Mouse (Mus musculus): ENCODE measurements around the gene Fgfr4. TPM values are rescaled to one million over a fixed set of nuclear protein-coding genes. Genes with fewer than 3 reads are reported as not detected.

The Fgfr4 gene
- polyA plus RNA-seq (2016; fragmentation: Nextera tagmentation; extraction: Ambion mirVana): 4.8 and 5.1 TPM in 2 replicates

GRCm38 (mm10) chr13:55152621-55153415, at the start of gene Fgfr4:
Gene Fgfr4 (plus strand): TSS chr13:55152640.
- Histone ChIP-seq H3K4me1 (0 out of 2 replicates have a peak, but pooled peaks cover 4% of the 10 kb centered on the region), H3K4me2 (replicated peaks) (peak within 1 kb of the TSS; percentile 95), H3K27me3 (peaks cover 31% of the 10 kb centered on the region), H3K4me3 (peak within 1 kb of the TSS; percentile 55), H3K9ac (peak within 1 kb of the TSS; percentile 66), H3K9me3 (no peaks in the 10 kb centered on the region), H3K36me3 (no peaks in the 10 kb centered on the region), H3K27ac (0 out of 2 replicates have a peak within 1 kb of the TSS, but pooled peaks have one; percentile 30)
- 2% methylated on average over 68 of the region's 68 CpGs for WGBS
- no peak for ATAC-seq (ENCODE audit: insufficient number of reproducible peaks, insufficient read depth, low FRiP score, low TSS enrichment)

- H3K27me3 ChIP-seq: no peaks in the 10 kb centered on the region
- H3K9ac ChIP-seq: no peak overlapping the region
- H3K4me2 ChIP-seq (replicated peaks): no peak overlapping the region
- H3K4me3 ChIP-seq: no peak overlapping the region
- WGBS: 61% methylated on average over 2 of the region's 2 CpGs
- H3K36me3 ChIP-seq: peaks cover 10% of the 10 kb centered on the region
- H3K4me1 ChIP-seq: peaks cover 13% of the 10 kb centered on the region
- no peaks in the 10 kb centered on the region for H3K9me3 ChIP-seq
- H3K27ac ChIP-seq: no peak overlapping the region
- no peak for ATAC-seq (ENCODE audit: insufficient number of reproducible peaks, insufficient read depth, low FRiP score, low TSS enrichment)
Measured at GRCm38 (mm10) chr13:55103351-55103750, 49.1 kb upstream of the Fgfr4 start.

GRCm38 (mm10) chr13:55105045-55105952, 47.1 kb upstream of the Fgfr4 start, which contains the start of gene Zfp346:
Gene Zfp346 (plus strand): TSS chr13:55105311.
- H3K27me3 ChIP-seq: no peaks in the 10 kb centered on the region
- H3K36me3 ChIP-seq: peaks cover 17% of the 10 kb centered on the region
- peak within 1 kb of the TSS; percentile 81 for H3K4me2 ChIP-seq (replicated peaks)
- peaks cover 6% of the 10 kb centered on the region for H3K4me1 ChIP-seq
- peak within 1 kb of the TSS; percentile 86 for H3K27ac ChIP-seq
- H3K9me3 ChIP-seq: no peaks in the 10 kb centered on the region
- peak; percentile 91 for ATAC-seq (ENCODE audit: insufficient number of reproducible peaks, insufficient read depth, low FRiP score, low TSS enrichment)
- H3K4me3 ChIP-seq: peak within 1 kb of the TSS; percentile 73
- 1% methylated on average over 60 of the region's 66 CpGs for WGBS
- H3K9ac ChIP-seq: peak within 1 kb of the TSS; percentile 91

GRCm38 (mm10) chr13:55105953-55106691, 46.3 kb upstream of the Fgfr4 start:
- Histone ChIP-seq H3K4me2 (replicated peaks) (peak overlapping the region; percentile 81), H3K27ac (no peak overlapping the region), H3K4me3 (peak overlapping the region; percentile 73), H3K36me3 (peaks cover 17% of the 10 kb centered on the region), H3K9ac (peak overlapping the region; percentile 91), H3K9me3 (no peaks in the 10 kb centered on the region), H3K27me3 (no peaks in the 10 kb centered on the region), H3K4me1 (peaks cover 6% of the 10 kb centered on the region)
- ATAC-seq (ENCODE audit: insufficient number of reproducible peaks, insufficient read depth, low FRiP score, low TSS enrichment): no peak
- 19% methylated on average over 8 of the region's 8 CpGs for WGBS

- Histone ChIP-seq H3K9ac (no peak overlapping the region), H3K4me3 (no peak overlapping the region), H3K27me3 (no peaks in the 10 kb centered on the region), H3K27ac (no peak overlapping the region), H3K4me2 (replicated peaks) (no peak overlapping the region), H3K4me1 (peaks cover 6% of the 10 kb centered on the region), H3K36me3 (peaks cover 17% of the 10 kb centered on the region), H3K9me3 (no peaks in the 10 kb centered on the region)
- no peak for ATAC-seq (ENCODE audit: insufficient number of reproducible peaks, insufficient read depth, low FRiP score, low TSS enrichment)
- 86% methylated on average over 4 of the region's 4 CpGs for WGBS
Measured at GRCm38 (mm10) chr13:55107116-55107515, 45.3 kb upstream of the Fgfr4 start.

- 76% methylated on average over 8 of the region's 8 CpGs for WGBS
- Histone ChIP-seq H3K9me3 (no peaks in the 10 kb centered on the region), H3K27me3 (no peaks in the 10 kb centered on the region), H3K36me3 (peaks cover 19% of the 10 kb centered on the region), H3K4me1 (peaks cover 6% of the 10 kb centered on the region), H3K27ac (no peak overlapping the region), H3K9ac (no peak overlapping the region), H3K4me3 (no peak overlapping the region), H3K4me2 (replicated peaks) (no peak overlapping the region)
- no peak for ATAC-seq (ENCODE audit: insufficient number of reproducible peaks, insufficient read depth, low FRiP score, low TSS enrichment)
Measured at GRCm38 (mm10) chr13:55107694-55108093, 44.7 kb upstream of the Fgfr4 start.

GRCm38 (mm10) chr13:55114375-55114774, 38.1 kb upstream of the Fgfr4 start:
- WGBS: 83% methylated on average over 6 of the region's 6 CpGs
- no peaks in the 10 kb centered on the region for H3K4me1 ChIP-seq
- no peak for ATAC-seq (ENCODE audit: insufficient number of reproducible peaks, insufficient read depth, low FRiP score, low TSS enrichment)
- H3K4me3 ChIP-seq: no peak overlapping the region
- H3K36me3 ChIP-seq: peaks cover 61% of the 10 kb centered on the region
- H3K27ac ChIP-seq: no peak overlapping the region
- no peak overlapping the region for H3K9ac ChIP-seq
- H3K9me3 ChIP-seq: no peaks in the 10 kb centered on the region
- H3K27me3 ChIP-seq: no peaks in the 10 kb centered on the region
- no peak overlapping the region for H3K4me2 ChIP-seq (replicated peaks)

- H3K36me3 ChIP-seq: peaks cover 50% of the 10 kb centered on the region
- H3K4me3 ChIP-seq: no peak overlapping the region
- no peak for ATAC-seq (ENCODE audit: insufficient number of reproducible peaks, insufficient read depth, low FRiP score, low TSS enrichment)
Measured at GRCm38 (mm10) chr13:55124903-55125302, 27.5 kb upstream of the Fgfr4 start.

GRCm38 (mm10) chr13:55133448-55133847, 19.0 kb upstream of the Fgfr4 start, which contains the start of gene Gm17617:
Gene Gm17617 (minus strand): TSS chr13:55133548.
- H3K9ac ChIP-seq: no peak within 1 kb of the TSS
- 97% methylated on average over 2 of the region's 2 CpGs for WGBS
- no peaks in the 10 kb centered on the region for H3K27me3 ChIP-seq
- H3K4me2 ChIP-seq (replicated peaks): no peak within 1 kb of the TSS
- peaks cover 38% of the 10 kb centered on the region for H3K36me3 ChIP-seq
- no peak within 1 kb of the TSS for H3K27ac ChIP-seq
- H3K9me3 ChIP-seq: no peaks in the 10 kb centered on the region
- no peak for ATAC-seq (ENCODE audit: insufficient number of reproducible peaks, insufficient read depth, low FRiP score, low TSS enrichment)
- no peaks in the 10 kb centered on the region for H3K4me1 ChIP-seq
- H3K4me3 ChIP-seq: no peak within 1 kb of the TSS

More at GRCm38 (mm10) chr13:55124903-55125302, 27.5 kb upstream of the Fgfr4 start:
- Histone ChIP-seq H3K27me3 (no peaks in the 10 kb centered on the region), H3K4me1 (no peaks in the 10 kb centered on the region), H3K9me3 (no peaks in the 10 kb centered on the region), H3K4me2 (replicated peaks) (no peak overlapping the region), H3K27ac (no peak overlapping the region), H3K9ac (no peak overlapping the region)
- WGBS: 92% methylated on average over 6 of the region's 6 CpGs

- Histone ChIP-seq H3K4me2 (replicated peaks) (no peak overlapping the region), H3K9me3 (no peaks in the 10 kb centered on the region), H3K36me3 (peaks cover 29% of the 10 kb centered on the region), H3K4me1 (no peaks in the 10 kb centered on the region), H3K9ac (no peak overlapping the region), H3K27ac (no peak overlapping the region), H3K27me3 (no peaks in the 10 kb centered on the region), H3K4me3 (no peak overlapping the region)
- no peak for ATAC-seq (ENCODE audit: insufficient number of reproducible peaks, insufficient read depth, low FRiP score, low TSS enrichment)
- 9% methylated on average over 5 of the region's 5 CpGs for WGBS
Measured at GRCm38 (mm10) chr13:55135382-55135781, 17.1 kb upstream of the Fgfr4 start.

- no peaks in the 10 kb centered on the region for H3K4me1 ChIP-seq
- 78% methylated on average over 2 of the region's 2 CpGs for WGBS
- no peak overlapping the region for H3K27ac ChIP-seq
- H3K9ac ChIP-seq: no peak overlapping the region
- no peaks in the 10 kb centered on the region for H3K36me3 ChIP-seq
- no peak for ATAC-seq (ENCODE audit: insufficient number of reproducible peaks, insufficient read depth, low FRiP score, low TSS enrichment)
- no peaks in the 10 kb centered on the region for H3K27me3 ChIP-seq
- H3K4me2 ChIP-seq (replicated peaks): no peak overlapping the region
- H3K4me3 ChIP-seq: no peak overlapping the region
- no peaks in the 10 kb centered on the region for H3K9me3 ChIP-seq
Measured at GRCm38 (mm10) chr13:55140271-55140670, 12.2 kb upstream of the Fgfr4 start.

Data from embryonic facial prominence, embryonic 12.5 days (tissue).